Mouse (Mus musculus) MN1 (cell line): Measurements from ENCODE around the gene Mrln.
"Not testable (repeated sequence)": the region's sequence is repeated elsewhere in the genome, so short reads cannot be mapped to it uniquely, and the experiment has no call there.

Experiments used
- DNase-seq: peaks from one replicate; pipeline ENCODE4 v3.0.0-alpha.2; 2016; ENCODE audit warnings: low spot score

Mrln gene

DNA sequence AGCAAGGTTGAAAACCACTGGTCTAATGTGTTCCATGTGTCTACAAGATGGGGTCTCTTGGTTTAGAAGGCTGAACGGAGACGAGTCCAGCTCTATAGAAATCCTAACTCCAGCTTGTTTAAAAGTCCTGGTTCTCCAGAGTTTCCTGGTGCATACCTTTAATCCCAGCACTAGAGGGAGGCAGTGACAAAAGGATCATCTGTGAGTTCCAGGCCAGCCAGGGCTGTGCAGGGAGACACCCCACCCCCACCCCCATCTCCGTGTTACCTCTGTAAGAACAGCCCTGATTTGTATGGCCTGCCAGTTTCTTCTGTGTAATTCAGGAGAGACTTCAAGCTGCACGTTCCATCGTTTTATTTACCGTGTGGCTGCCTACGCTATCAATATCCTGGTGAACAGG, 8.7 kb upstream of the Mrln start:
- peak; percentile 48 for DNase-seq

DNA sequence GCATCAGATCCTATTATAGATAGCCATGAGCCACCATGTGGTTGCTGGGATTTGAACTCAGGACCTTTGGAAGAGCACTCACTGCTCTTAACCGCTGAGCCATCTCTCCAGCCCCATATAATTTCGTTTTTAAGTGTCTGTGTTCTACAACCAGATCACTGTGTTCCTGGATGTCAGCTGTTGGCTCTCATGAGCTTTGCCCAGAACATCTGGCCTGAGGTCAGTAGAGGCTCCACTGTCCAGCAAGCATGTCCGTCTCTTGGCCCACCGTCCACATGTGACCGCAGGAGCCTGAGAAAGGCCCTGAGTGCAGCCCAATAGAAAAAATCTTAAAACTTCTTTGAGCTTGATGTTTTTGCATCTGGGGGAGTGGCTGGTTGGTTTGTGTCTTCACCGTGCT, 7.8 kb upstream of the Mrln start:
- DNase-seq, result no peak

DNA sequence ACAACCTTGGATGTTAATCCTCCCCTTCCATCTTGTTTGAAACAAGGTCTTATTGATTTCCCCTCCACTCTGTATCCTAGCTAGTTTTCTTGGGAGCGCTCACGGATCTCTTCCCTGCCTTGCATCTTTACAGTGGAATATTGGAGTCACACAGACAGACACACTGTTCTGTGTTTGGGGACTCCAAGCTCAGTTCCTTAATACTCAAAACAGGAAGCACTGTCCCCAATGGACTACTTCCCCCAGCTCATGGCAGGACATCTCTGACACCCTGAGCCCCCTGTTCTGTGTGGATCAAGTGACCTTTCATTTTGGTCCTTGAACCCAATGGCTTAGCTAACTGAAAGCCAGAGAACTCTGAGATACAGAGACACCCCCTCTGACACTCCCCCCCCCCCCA, 6.9 kb upstream of the Mrln start:
- DNase-seq, result no peak

GRCm38 (mm10) chr10:70198012-70198411, 6.5 kb upstream of the Mrln start:
- DNase-seq, result no peak

- DNase-seq, result no peak
These were observed 5.5 kb upstream of the Mrln start for GRCm38 (mm10) chr10:70198951-70199463.

DNA sequence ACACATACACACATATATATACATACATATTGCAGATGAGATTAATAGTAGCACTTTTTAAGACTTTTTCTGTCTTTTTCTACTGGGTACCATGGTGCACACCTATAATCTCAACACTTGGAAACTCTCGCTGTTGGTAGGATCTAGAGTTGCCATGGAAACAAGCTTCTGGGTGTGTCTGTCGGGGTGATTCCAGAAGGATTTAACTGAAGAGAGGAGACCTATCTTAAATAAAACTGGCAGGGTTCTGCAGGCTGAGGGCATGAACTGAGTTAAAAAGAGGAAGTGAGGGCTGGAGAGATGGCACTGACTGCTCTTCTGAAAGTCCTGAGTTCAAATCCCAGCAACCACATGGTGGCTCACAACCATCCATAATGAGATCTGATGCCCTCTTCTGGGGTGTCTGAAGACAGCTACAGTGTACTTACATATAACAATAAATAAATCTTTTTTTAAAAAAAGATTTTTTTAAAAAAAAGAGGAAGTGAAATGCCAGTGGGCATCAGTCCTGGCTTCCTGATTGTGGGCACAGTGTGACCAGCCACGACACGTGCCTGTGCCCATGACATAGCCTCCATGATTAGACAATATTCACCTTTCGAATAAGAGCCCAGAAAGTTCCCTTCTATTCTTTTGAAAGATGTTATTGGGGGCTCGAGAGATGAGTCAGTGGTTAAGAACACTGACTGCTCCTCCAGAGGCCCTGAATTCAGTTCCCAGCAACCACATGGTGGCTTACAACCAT, 4.8 kb upstream of the Mrln start:
- DNase-seq, result no peak

DNA sequence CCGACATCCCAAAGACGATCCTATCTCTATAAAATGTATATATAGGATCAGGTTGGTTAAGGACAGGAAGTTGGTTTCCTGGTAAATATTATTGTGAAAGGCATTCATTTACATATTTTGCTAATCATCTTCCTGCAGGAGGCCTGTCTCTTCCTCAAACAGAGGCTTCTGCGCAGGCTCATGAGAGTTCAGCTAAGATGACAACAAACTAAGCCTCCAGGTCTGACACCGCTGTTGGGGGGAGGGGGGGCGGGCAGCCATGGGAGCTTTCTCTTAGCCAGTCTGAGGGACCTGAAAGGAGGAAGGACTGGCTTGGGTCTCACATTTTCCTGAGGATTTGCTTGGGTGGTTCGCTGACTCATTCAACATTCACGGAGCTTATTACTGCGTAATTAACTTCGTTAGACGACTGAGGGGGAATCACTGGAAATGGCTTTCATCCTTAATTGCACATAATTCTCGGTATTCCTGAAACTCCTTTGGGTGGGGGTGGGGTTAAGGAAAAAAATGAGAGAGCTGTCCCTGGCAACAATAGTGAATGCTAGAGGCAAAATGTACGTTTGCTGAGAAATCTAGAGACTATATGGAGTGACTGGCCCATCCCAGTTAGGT, 3.5 kb upstream of the Mrln start:
- DNase-seq, result peak; percentile 26

- DNase-seq, result no peak
These were observed 6.8 kb downstream of the Mrln start for GRCm38 (mm10) chr10:70211281-70211680.

DNA sequence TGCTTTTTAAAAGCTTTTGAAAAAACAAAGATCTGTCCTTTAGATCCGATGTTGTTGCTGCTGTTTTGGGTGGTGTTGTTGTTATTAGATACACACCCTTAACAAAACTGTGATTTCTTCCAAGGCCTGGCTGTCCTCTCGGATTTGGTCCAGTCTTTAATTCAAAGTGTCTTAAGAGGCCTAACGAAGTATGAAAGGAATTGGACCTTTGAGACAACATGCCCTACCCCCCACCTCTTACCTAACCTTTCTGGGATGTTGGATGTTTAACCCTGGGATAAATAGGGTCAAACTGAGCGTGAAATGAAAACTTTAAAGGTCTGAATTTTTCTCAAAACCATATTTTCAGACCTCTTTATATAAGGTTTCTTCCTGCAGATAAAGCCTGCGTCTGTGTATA, 16.5 kb downstream of the Mrln start:
- no peak for DNase-seq

DNA sequence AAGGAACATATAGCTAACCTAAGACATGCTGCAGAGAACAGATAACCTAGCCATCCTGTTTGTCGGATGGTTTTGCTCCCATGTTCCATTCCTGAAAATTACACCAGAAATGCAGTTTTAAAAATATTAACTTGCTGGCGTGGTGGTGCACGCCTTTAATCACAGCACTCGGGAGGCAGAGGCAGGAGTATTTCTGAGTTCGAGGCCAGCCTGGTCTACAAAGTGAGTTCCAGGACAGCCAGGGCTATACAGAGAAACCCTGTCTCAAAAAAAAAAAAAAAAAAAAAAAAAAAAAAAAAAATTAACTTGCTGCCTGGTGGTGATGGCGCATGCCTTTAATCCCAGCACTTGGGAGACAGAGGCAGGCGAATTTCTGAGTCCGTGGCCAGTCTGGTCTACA, 17.8 kb downstream of the Mrln start:
- DNase-seq, result not testable (repeated sequence)

GRCm38 (mm10) chr10:70224571-70224970, 20.1 kb downstream of the Mrln start:
- no peak for DNase-seq

GRCm38 (mm10) chr10:70225760-70226159, 21.3 kb downstream of the Mrln start:
- DNase-seq, result no peak

GRCm38 (mm10) chr10:70226608-70227007, 22.1 kb downstream of the Mrln start:
- DNase-seq, result no peak

DNA sequence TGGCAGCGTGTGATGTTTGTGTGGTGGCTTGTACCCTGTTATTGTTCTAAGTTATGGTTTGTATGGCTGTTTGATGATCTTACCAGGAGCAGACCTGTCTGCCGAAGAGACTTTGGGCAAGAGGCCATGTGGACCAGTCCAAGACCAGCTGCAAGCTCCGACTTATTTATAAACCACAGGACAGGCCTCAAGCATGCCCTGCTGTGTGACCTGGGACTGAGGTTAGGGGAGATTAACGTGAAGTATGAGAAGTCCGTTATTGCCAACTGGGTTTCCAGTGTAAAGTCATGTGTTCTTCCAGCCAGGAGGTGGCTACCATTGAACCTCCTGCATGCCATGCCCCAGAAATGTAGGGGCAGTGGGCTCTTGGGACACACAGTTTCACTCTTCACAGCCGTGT, 25.9 kb downstream of the Mrln start:
- no peak for DNase-seq

DNA sequence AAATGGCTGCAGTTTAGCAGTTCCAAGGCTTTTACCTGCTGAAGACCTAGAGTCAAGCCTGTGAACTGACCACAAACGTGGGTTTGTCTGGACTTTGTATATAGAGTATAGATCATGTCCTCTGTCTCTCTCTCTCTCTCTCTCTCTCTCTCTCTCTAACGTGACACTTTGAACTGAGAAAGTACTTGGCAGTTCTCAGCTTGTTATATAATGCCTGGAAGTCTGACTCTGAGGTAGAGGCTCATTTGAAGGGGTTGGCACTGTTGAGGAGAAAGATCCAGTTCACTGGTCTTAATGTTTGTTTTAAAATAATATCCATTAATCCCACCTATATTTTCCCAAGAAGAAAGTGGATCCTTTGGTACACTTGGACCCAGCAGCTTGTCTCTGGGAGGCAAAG, 33.5 kb downstream of the Mrln start:
- no peak for DNase-seq

DNA sequence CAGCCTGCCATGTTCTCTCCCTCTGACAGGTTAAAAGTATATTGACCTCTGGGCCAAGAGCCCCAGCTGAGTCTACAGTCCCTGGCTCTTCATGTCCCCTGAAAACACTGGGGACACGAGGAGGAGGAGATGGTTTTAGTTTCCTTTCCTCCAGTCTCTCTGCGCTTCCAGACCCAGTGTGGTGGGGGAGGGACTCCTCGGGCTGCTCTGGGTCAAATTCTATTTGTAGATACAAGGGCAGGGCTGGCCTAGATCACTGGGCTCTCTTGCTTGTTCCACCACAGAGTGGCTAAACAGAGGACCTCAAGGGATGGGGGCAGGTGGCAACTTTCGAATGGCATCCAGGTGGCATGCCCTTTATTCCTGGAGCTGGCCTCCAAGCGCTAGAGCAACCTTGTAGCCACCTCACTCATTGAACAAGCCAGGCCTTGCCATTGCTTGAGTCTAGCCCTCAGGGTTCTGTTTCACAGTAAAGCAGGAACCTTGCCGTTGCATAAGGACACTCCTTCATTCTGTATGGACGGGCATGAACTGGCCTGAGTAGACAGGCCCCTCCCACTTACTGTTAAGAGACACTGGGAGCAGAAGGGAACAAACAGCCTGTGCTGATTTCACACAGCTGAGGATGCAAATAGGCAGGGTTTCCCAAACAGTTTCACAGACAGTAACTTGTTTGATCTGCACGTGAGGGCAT, 38.4 kb downstream of the Mrln start:
- DNase-seq, result peak; percentile 13

- DNase-seq, result peak; percentile 36
These were observed 40.6 kb downstream of the Mrln start, which contains the start of gene Slc16a9 for GRCm38 (mm10) chr10:70244921-70245558. Slc16a9 (plus strand) TSS chr10:70245100.

DNA sequence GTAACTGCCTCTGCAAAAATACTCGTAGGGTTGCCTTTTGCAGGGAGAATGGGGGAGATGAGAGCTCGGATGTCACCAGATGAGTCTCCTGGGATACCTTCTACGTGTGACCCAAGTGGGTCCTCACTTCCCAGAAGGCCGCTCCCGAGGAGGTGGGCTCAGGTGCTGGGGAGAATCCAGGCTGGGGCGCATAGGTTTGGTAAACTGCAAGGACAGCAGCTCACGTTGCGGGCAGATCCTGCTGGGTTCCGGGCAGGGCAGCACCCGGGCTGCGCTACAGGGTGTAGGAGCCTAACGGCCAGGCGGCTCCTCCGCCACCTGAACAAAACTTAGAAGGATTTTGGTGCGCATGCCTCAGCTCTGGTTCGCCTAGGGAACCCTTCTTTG, 41.1 kb downstream of the Mrln start:
- DNase-seq, result no peak

DNA sequence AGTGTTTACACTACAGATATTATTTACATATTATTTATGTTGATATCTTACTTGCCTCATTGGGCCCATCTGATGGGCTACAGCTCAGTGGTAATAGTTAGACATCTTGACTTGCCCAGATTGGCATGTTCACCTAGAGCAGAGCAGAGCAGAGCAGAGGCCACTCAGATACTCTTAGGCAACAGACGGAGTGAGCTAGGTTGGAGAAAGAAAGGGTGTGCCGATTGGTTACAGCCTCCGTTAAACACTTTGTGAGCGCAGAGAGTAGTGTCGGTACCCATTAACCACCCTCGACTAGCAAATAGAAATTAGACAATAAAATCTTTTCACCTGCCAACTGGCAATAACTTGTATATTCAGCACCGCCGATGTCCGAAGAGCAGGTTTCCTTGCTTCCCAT, 41.6 kb downstream of the Mrln start:
- no peak for DNase-seq

DNA sequence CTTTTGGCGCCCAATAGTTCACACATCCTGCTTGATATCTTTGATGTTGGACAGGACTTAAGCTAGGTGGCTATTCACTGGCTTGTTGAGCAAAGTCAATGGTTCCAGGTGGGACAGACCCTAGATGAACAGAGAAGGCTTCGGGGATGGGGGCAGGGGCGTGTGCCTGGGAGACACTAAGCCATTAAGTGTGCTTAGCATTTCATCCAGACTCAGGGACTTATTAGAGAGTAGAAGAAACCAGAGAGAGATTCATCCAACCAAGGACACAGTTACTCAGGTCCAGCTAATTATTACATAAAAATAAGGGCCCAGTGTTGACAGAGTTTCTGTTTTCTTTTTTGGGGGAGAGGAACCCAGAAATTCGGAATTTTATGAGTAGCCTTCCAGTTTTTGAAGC, 45.9 kb downstream of the Mrln start:
- no peak for DNase-seq

DNA sequence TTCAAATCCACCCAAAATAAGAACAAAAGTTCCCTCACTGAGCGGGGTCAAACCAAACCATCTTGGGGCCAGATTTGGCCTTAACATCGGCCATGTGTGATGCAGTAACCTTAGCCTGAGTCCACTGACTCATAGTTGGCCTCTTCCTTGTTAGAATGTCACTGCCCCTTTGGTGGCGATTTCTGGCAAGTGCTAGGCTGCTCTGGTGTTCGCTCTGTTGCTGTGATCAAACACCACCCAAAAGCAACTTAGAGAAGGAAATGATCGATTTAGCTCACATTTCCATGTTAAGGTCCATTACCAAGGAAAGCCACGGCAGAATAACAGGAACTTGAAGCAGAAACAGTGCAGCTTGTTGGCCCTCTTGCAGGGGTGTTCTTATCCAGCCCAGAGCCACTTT, 46.3 kb downstream of the Mrln start:
- DNase-seq, result no peak

DNA sequence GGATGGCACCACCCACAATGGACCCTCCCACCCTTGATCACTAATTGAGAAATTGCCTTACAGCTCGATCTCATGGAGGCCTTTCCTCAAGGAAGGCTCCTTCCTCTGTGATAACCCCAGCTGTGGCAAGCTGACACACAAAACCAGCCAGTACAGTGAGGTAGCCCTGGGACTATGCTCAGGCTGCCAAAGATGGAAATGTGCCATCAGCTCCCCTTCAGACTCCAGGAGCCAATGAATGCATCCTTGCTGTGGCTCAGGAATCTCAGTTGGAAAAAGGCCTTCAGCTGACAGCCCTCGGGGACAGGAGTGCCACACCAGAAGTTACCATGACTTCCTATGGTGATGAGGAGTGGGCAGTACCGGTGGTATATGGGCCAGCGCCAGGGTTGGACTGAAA, 50.2 kb downstream of the Mrln start:
- no peak for DNase-seq
